22 mouse cellular contexts compared by ENCODE assay signal in genomic region chr10:120871096-120871495, GRCm38 (mm10). TPM values are rescaled to one million over a fixed set of nuclear protein-coding genes. Genes with fewer than 3 reads are reported as not detected.
DNase-seq lines count a peak whose midpoint lies in the region; ATAC-seq and TF ChIP-seq lines count a peak whose summit lies in the region.
"Had no signal": no experiment of that assay in that cellular context is flagged by ENCODE, and none has a peak within 500 bp of the region (broad histone marks: within the 10 kb centered on the region; RNA-seq: fewer than 3 reads in every experiment).

No protein-coding gene starts in this region.

- no peak overlapping the region for H3K9ac ChIP-seq in forebrain, postnatal 0 days
- H3K9ac ChIP-seq in kidney, embryonic 14.5 days (ENCODE audit: low read depth, low read length), result no peak overlapping the region
- H3K9ac ChIP-seq in limb, embryonic 12.5 days (replicated peaks), result no peak overlapping the region
- H3K9ac ChIP-seq: embryonic facial prominence, embryonic 13.5 days; forebrain, embryonic 13.5 days; hindbrain, embryonic 15.5 days had no signal

- no peak for ATAC-seq in forebrain, postnatal 0 days
- ATAC-seq in kidney, embryonic 14.5 days (ENCODE audit: low FRiP score, low TSS enrichment), result no peak
- no peak for ATAC-seq in limb, embryonic 12.5 days (ENCODE audit: insufficient number of reproducible peaks, insufficient read depth, low FRiP score, low TSS enrichment, low read depth)
- no peak for ATAC-seq in granulocyte monocyte progenitor cell, adult 5-6 weeks (replicated peaks; ENCODE audit: poor library complexity, severe bottlenecking)
- ATAC-seq: CD4-positive, CD25-positive, alpha-beta regulatory T cell, adult 4 months; forebrain, embryonic 13.5 days had no signal

- peak overlapping the region; percentile 60; the same call in 1 of the 2 replicates for H3K27ac ChIP-seq in forebrain, embryonic 10.5 days
- H3K27ac ChIP-seq in forebrain, postnatal 0 days (ENCODE audit: low read depth, low read length), result no peak overlapping the region
- H3K27ac ChIP-seq in kidney, embryonic 14.5 days (ENCODE audit: low read depth, low read length), result peak overlapping the region; percentile 19; the same call in 1 of the 2 replicates
- H3K27ac ChIP-seq in limb, embryonic 12.5 days, result peak overlapping the region; percentile 30; the same call in 1 of the 2 replicates
- H3K27ac ChIP-seq: embryonic facial prominence, embryonic 13.5 days; forebrain, embryonic 13.5 days; gastrocnemius, adult 2 months; hindbrain, embryonic 15.5 days had no signal

- H3K4me1 ChIP-seq in forebrain, embryonic 10.5 days, result peaks cover 42% of the 10 kb centered on the region
- no peaks in the 10 kb centered on the region for H3K4me1 ChIP-seq in forebrain, postnatal 0 days (ENCODE audit: insufficient read depth)
- H3K4me1 ChIP-seq in kidney, embryonic 14.5 days (ENCODE audit: control insufficient read depth, insufficient read depth, low read length), result peaks cover 35% of the 10 kb centered on the region
- H3K4me1 ChIP-seq in limb, embryonic 12.5 days (replicated peaks), result peaks cover 62% of the 10 kb centered on the region

- H3K9me3 ChIP-seq in forebrain, embryonic 10.5 days, result no peaks in the 10 kb centered on the region
- H3K9me3 ChIP-seq in forebrain, postnatal 0 days (ENCODE audit: low read length), result no peaks in the 10 kb centered on the region
- no peaks in the 10 kb centered on the region for H3K9me3 ChIP-seq in kidney, embryonic 14.5 days (ENCODE audit: control insufficient read depth, low read length)
- no peaks in the 10 kb centered on the region for H3K9me3 ChIP-seq in limb, embryonic 12.5 days
- H3K9me3 ChIP-seq: embryonic facial prominence, embryonic 13.5 days; forebrain, embryonic 13.5 days; heart, embryonic 13.5 days; hindbrain, embryonic 15.5 days had no signal

- no peak for DNase-seq in forebrain, embryonic 10.5 days (ENCODE audit: extremely low spot score, low spot score)
- no peak for DNase-seq in forebrain, postnatal 0 days
- DNase-seq in kidney, postnatal 10 days, result no peak
- DNase-seq in R1 (ENCODE audit: low read depth, low spot score), result peak; percentile 15
- DNase-seq: adrenal gland, postnatal 10 days; B cell, adult 2 months; cerebellum, adult 11-12 months; cerebellum, adult 9-10 months; cerebellum, postnatal 25 days; gastrocnemius, adult 2 months; gastrocnemius, postnatal 25 days; heart, adult 18-20 months; heart, postnatal 36 days had no signal

- no peak for TF ChIP-seq CTCF in forebrain, postnatal 0 days (IDR thresholded peaks at IDR 0.05; ENCODE audit: low read depth)

- H3K4me2 ChIP-seq in forebrain, postnatal 0 days (ENCODE audit: low read depth), result no peak overlapping the region
- H3K4me2 ChIP-seq in kidney, embryonic 14.5 days (replicated peaks; ENCODE audit: low read depth, low read length), result no peak overlapping the region
- no peak overlapping the region for H3K4me2 ChIP-seq in limb, embryonic 12.5 days
- H3K4me2 ChIP-seq: forebrain, embryonic 13.5 days; hindbrain, embryonic 15.5 days had no signal

- no peak overlapping the region for H3K4me3 ChIP-seq in forebrain, embryonic 10.5 days
- no peak overlapping the region for H3K4me3 ChIP-seq in forebrain, postnatal 0 days (ENCODE audit: low read depth, low read length)
- no peak overlapping the region for H3K4me3 ChIP-seq in kidney, embryonic 14.5 days (ENCODE audit: low read length)
- no peak overlapping the region for H3K4me3 ChIP-seq in limb, embryonic 12.5 days (replicated peaks)
- H3K4me3 ChIP-seq: embryonic facial prominence, embryonic 13.5 days; forebrain, embryonic 13.5 days; gastrocnemius, adult 2 months; heart, embryonic 13.5 days; hindbrain, embryonic 15.5 days had no signal

- H3K27me3 ChIP-seq in forebrain, embryonic 10.5 days (ENCODE audit: poor library complexity, severe bottlenecking), result no peaks in the 10 kb centered on the region
- no peaks in the 10 kb centered on the region for H3K27me3 ChIP-seq in forebrain, postnatal 0 days (ENCODE audit: insufficient read depth, low read length)
- no peaks in the 10 kb centered on the region for H3K27me3 ChIP-seq in kidney, embryonic 14.5 days (ENCODE audit: control insufficient read depth, insufficient read depth, low read length)
- no peaks in the 10 kb centered on the region; the same call in 1 of the 2 replicates for H3K27me3 ChIP-seq in limb, embryonic 12.5 days
- H3K27me3 ChIP-seq: embryonic facial prominence, embryonic 13.5 days; forebrain, embryonic 13.5 days; heart, embryonic 13.5 days; hindbrain, embryonic 15.5 days had no signal

- H3K36me3 ChIP-seq in forebrain, embryonic 10.5 days (replicated peaks), result no peaks in the 10 kb centered on the region; the same call in 1 of the 2 replicates
- H3K36me3 ChIP-seq in forebrain, postnatal 0 days (ENCODE audit: insufficient read depth), result no peaks in the 10 kb centered on the region
- no peaks in the 10 kb centered on the region for H3K36me3 ChIP-seq in kidney, embryonic 14.5 days (ENCODE audit: control insufficient read depth, insufficient read depth, low read length)
- H3K36me3 ChIP-seq in limb, embryonic 12.5 days, result no peaks in the 10 kb centered on the region
- H3K36me3 ChIP-seq: G1E; hindbrain, embryonic 15.5 days had no signal

- WGBS in forebrain, embryonic 10.5 days, result 87% methylated on average over 14 of the region's 14 CpGs
- 88% methylated on average over 14 of the region's 14 CpGs for WGBS in forebrain, postnatal 0 days
- WGBS in kidney, embryonic 14.5 days, result 58% methylated on average over 14 of the region's 14 CpGs
- WGBS in limb, embryonic 12.5 days, result 69% methylated on average over 14 of the region's 14 CpGs

RNA-seq across cellular contexts. Expression of gene Msrb3, which starts 27.8 kb away (rescaled TPM):
- polyA plus RNA-seq in forebrain, embryonic 10.5 days (2016; fragmentation: Nextera tagmentation; extraction: Ambion mirVana), result 4.9 and 5.7 TPM in 2 replicates
- total RNA-seq in forebrain, postnatal 0 days (2014; rRNA removed), result 3.2 and 6.1 TPM in 2 replicates
- polyA plus RNA-seq in forebrain, postnatal 0 days (2015; fragmentation: Nextera tagmentation; extraction: Ambion mirVana), result 0.67 and 1.5 TPM in 2 replicates
- polyA plus RNA-seq in kidney, embryonic 14.5 days (2014; fragmentation: Nextera tagmentation; extraction: Ambion mirVana), result 10.2 TPM in 2 replicates
- 8.6 and 9.6 TPM in 2 replicates for polyA plus RNA-seq in limb, embryonic 12.5 days (2016; fragmentation: Nextera tagmentation; extraction: Ambion mirVana)
- total RNA-seq in granulocyte monocyte progenitor cell, adult 5-6 weeks (2014; fragmentation: Nextera tagmentation), result 0.60 and 0.84 TPM in 2 replicates
- total RNA-seq in granulocyte monocyte progenitor cell, adult 5-6 weeks (2017), result 0.36 and 0.52 TPM in 2 replicates
- polyA plus RNA-seq: G1E had no signal
